Mouse (Mus musculus) CH12.LX (cell line): Measurements from ENCODE around the gene Frmd4a. TPM values are rescaled to one million over a fixed set of nuclear protein-coding genes. Genes with fewer than 3 reads are reported as not detected.

Source experiments
- DNase-seq: peaks from one replicate; pipeline ENCODE4 v3.0.0-alpha.2; 2013; ENCODE audit errors: extremely low read depth
- H3K27ac ChIP-seq: 2 replicates; pipeline ENCODE4 v1.5.1; 2012; ENCODE audit warnings: low read depth, mild to moderate bottlenecking, control low read depth, moderate library complexity; ENCODE audit not compliant: insufficient read depth
- H3K27me3 ChIP-seq: replicated peaks from 2 replicates; pipeline ENCODE3; 2012; ENCODE audit warnings: inconsistent platforms
- H3K36me3 ChIP-seq, 2 experiments: replicated peaks in 1 of 2; 2 replicates each; pipeline versions ENCODE3 to v1.6.1; 2012; ENCODE audit warnings: inconsistent platforms in 1 of 2, low read length in 1 of 2, mild to moderate bottlenecking in 1 of 2, mixed read lengths in 1 of 2, moderate library complexity in 1 of 2; ENCODE audit not compliant: control insufficient read depth in 1 of 2, insufficient read depth in 1 of 2
- H3K4me1 ChIP-seq, 2 experiments: 2 replicates each; pipeline ENCODE4 v1.6.1; 2012; ENCODE audit warnings: inconsistent platforms in 1 of 2, moderate library complexity in 1 of 2; ENCODE audit not compliant: insufficient read depth in 2 of 2, control insufficient read depth in 1 of 2
- H3K4me2 ChIP-seq: 2 replicates; pipeline ENCODE4 v1.6.1; 2012; ENCODE audit warnings: low read depth, mild to moderate bottlenecking, control low read depth; ENCODE audit not compliant: poor library complexity, insufficient read depth, severe bottlenecking
- H3K4me3 ChIP-seq, 3 experiments: fragments of 150-350 bp in 1 of 3; sonication (generic) in 1 of 3; replicated peaks in 1 of 3; 2 replicates each; pipeline versions ENCODE3 to v1.5.1; 2011 to 2012; ENCODE audit warnings: low read depth in 2 of 3, low read length in 2 of 3, mild to moderate bottlenecking in 2 of 3, moderate library complexity in 2 of 3, control low read depth in 1 of 3, improper control_type of control experiment in 1 of 3, inconsistent platforms in 1 of 3, mixed read lengths in 1 of 3; ENCODE audit not compliant: poor library complexity in 1 of 3
- H3K79me2 ChIP-seq: replicated peaks from 2 replicates; pipeline ENCODE4 v1.6.1; 2012; ENCODE audit warnings: mild to moderate bottlenecking, moderate library complexity; ENCODE audit not compliant: control insufficient read depth, poor library complexity, insufficient read depth, severe bottlenecking; ENCODE audit errors: extremely low read depth
- H3K9ac ChIP-seq: 2 replicates; pipeline ENCODE4 v1.6.1; 2012; ENCODE audit warnings: low read depth, mild to moderate bottlenecking, control low read depth, moderate library complexity; ENCODE audit not compliant: insufficient read depth
- H3K9me3 ChIP-seq: replicated peaks from 2 replicates; pipeline ENCODE3; 2012; ENCODE audit warnings: low read length, inconsistent platforms, mixed read lengths
- CHD1 ChIP-seq: IDR thresholded peaks from 2 replicates; pipeline ENCODE4 v1.6.1; 2012; ENCODE audit warnings: low read depth, low read length, improper control_type of control experiment, inconsistent platforms
- CTCF ChIP-seq, 2 experiments: IDR thresholded peaks in 1 of 2; conservative IDR thresholded peaks in 1 of 2; 2 replicates each; pipeline ENCODE4 v1.5.1; 2011 to 2012; ENCODE audit warnings: low read depth in 2 of 2, low read length in 2 of 2, improper control_type of control experiment in 1 of 2, inconsistent platforms in 1 of 2, mild to moderate bottlenecking in 1 of 2, moderate library complexity in 1 of 2
- E2F4 ChIP-seq: IDR thresholded peaks from 2 replicates; pipeline ENCODE4 v1.6.1; 2011; ENCODE audit warnings: low read depth, low read length, improper control_type of control experiment; ENCODE audit not compliant: insufficient replicate concordance
- ELF1 ChIP-seq: IDR thresholded peaks from 2 replicates; pipeline ENCODE4 v1.6.1; 2014; ENCODE audit warnings: low read depth, mild to moderate bottlenecking, inconsistent platforms, low read length, improper control_type of control experiment
- EP300 ChIP-seq: IDR thresholded peaks from 2 replicates; pipeline ENCODE4 v1.6.1; 2011; ENCODE audit warnings: low read length, improper control_type of control experiment
- JUN ChIP-seq: IDR thresholded peaks from 2 replicates; pipeline ENCODE4 v1.6.1; 2011; ENCODE audit warnings: low read depth, mild to moderate bottlenecking, low read length, improper control_type of control experiment, moderate library complexity; ENCODE audit not compliant: insufficient read depth
- JUND ChIP-seq: conservative IDR thresholded peaks from 2 replicates; pipeline ENCODE4 v1.6.1; 2011; ENCODE audit warnings: low read depth, low read length, improper control_type of control experiment
- MXI1 ChIP-seq: IDR thresholded peaks from 2 replicates; pipeline ENCODE4 v1.6.1; 2011; ENCODE audit warnings: mild to moderate bottlenecking, low read depth, low read length, improper control_type of control experiment
- MYC ChIP-seq: IDR thresholded peaks from 2 replicates; pipeline ENCODE4 v1.6.1; 2011; ENCODE audit warnings: low read depth, mild to moderate bottlenecking, improper control_type of control experiment, low read length
- POLR2AphosphoS2 ChIP-seq: IDR thresholded peaks from 2 replicates; pipeline ENCODE4 v1.6.1; 2011; ENCODE audit warnings: low read depth, low read length, improper control_type of control experiment
- RAD21 ChIP-seq: IDR thresholded peaks from 2 replicates; pipeline ENCODE4 v1.6.1; 2011; ENCODE audit warnings: low read depth, mild to moderate bottlenecking, low read length, improper control_type of control experiment, moderate library complexity
- RCOR1 ChIP-seq: conservative IDR thresholded peaks from 2 replicates; pipeline ENCODE4 v1.6.1; 2012; ENCODE audit warnings: low read depth, mild to moderate bottlenecking, inconsistent platforms, low read length, improper control_type of control experiment
- SIN3A ChIP-seq: IDR thresholded peaks from 2 replicates; pipeline ENCODE4 v1.6.1; 2012; ENCODE audit warnings: low read length, improper control_type of control experiment, inconsistent platforms
- TBP ChIP-seq: conservative IDR thresholded peaks from 2 replicates; pipeline ENCODE4 v1.6.1; 2011; ENCODE audit warnings: low read depth, low read length, improper control_type of control experiment
- ZC3H11A ChIP-seq: IDR thresholded peaks from 2 replicates; pipeline ENCODE4 v1.6.1; 2012; ENCODE audit warnings: low read depth, mild to moderate bottlenecking, inconsistent platforms, low read length, improper control_type of control experiment
- dilution Hi-C: fragments of 300-500 bp; cut with MboI; formaldehyde crosslinking; loops from 2 replicates; pipeline ENCODE4 v1.14.3; 2020; ENCODE audit warnings: low sequenced_read_pairs; ENCODE audit not compliant: extremely low pct_unique_long_range_greater_than_20kb, extremely low pct_ligation_motif_present
- in situ Hi-C: fragments of 300-500 bp; cut with MboI; formaldehyde crosslinking; loops from 3 replicates; pipeline ENCODE4 v1.14.3; 2019; ENCODE audit warnings: low sequenced_read_pairs, low pct_ligation_motif_present, low pct_unique_long_range_greater_than_20kb, mixed read lengths
- polyA plus RNA-seq: library from polyadenylated mRNA; unstranded; fragments of >175 nt; gene quantifications from 2 replicates; pipeline ENCODE4 v1.2.1, GENCODE M21; 2012; ENCODE audit warnings: low read depth; ENCODE audit not compliant: insufficient read length
- total RNA-seq, 2 experiments: library from RNA; depleted of rRNA; stranded (reverse); fragments of 300-350 nt in 1 of 2; fragments of >200 nt in 1 of 2; gene quantifications; 2 replicates each; pipeline ENCODE4 v1.2.3; 2012 to 2014

Frmd4a gene
- total and polyA plus RNA-seq, 3 experiments = 0.13 to 2.0 (median 0.32) TPM

DNA sequence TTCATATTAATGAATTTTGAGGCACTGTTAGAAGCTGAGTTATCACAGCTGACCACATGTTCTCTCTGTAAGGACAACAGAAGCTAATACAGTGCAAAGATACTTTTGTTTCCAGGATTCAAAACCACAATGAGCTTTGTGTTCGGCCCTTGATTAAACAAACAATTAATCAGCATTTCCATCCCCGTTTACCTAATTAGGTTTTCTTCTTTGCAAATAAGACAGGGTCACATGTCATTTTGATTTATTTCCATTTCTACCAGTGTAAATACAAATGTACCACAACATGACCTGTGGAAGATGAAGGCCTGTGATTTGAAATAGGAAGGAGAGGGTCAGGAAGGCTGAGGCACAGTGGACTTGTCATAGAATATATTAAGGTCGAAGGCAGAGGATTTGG is 214.8 kb downstream of the Frmd4a start:
- Histone ChIP-seq H3K9ac (no peak overlapping the region), H3K4me1 (no peaks in the 10 kb centered on the region), H3K4me3 (no peak overlapping the region), H3K79me2 (no peaks in the 10 kb centered on the region), H3K27ac (no peak overlapping the region), H3K4me2 (no peak overlapping the region), H3K36me3 (no peaks in the 10 kb centered on the region), H3K9me3 (no peaks in the 10 kb centered on the region), H3K27me3 (no peaks in the 10 kb centered on the region)
- DNase-seq = no peak
- dilution Hi-C loops = no loop called here
- TF ChIP-seq RAD21 = no peak
- TF ChIP-seq CTCF (conservative IDR thresholded peaks at IDR 0.05 in 1 of 2, IDR thresholded peaks at IDR 0.05 in 1 of 2; ENCODE audit: low read depth in 2 of 2, low read length in 2 of 2) = no peak
- no peak for TF ChIP-seq MYC
- no peak for TF ChIP-seq POLR2AphosphoS2
- TF ChIP-seq SIN3A = no peak
- TF ChIP-seq RCOR1 = no peak
- no peak for TF ChIP-seq JUND
- TF ChIP-seq ZC3H11A = no peak
- no peak for TF ChIP-seq ELF1
- no peak for TF ChIP-seq JUN
- no peak for TF ChIP-seq CHD1
- TF ChIP-seq EP300 = no peak
- no peak for TF ChIP-seq TBP
- in situ Hi-C loops = no loop called here

DNA sequence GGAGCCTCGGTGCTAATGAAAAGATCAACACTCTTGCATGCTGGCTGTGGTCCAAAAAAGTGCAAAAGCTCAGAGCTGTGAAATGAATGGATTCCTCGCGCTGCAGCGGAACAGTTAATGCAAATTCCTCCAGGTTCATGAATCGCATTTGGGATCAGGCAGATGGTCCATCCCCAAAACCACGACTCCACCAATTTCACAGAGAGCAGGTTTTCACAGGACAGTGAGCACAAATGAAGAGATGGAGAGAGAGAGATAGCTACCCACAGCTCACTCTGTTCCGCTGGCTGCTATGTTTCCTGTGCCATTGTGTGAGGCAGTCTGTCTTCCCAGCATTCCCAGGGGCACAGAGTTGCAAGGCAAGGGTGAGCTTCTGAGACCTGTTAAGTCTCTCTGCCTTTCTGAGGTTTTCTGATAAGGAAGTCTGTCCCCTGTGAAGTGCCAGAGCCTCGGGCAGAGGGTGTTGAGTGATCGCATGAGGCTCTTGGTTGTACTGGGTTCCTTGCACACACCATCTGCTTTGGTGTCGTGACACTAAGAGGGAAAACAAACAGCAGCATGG is 215.3 kb downstream of the Frmd4a start:
- Histone ChIP-seq H3K9ac (no peak overlapping the region), H3K4me1 (no peaks in the 10 kb centered on the region), H3K27ac (no peak overlapping the region), H3K4me3 (no peak overlapping the region), H3K9me3 (no peaks in the 10 kb centered on the region), H3K27me3 (no peaks in the 10 kb centered on the region), H3K4me2 (no peak overlapping the region), H3K36me3 (no peaks in the 10 kb centered on the region), H3K79me2 (no peaks in the 10 kb centered on the region)
- in situ Hi-C loops (no loop called here), dilution Hi-C loops (no loop called here)
- no peak for TF ChIP-seq ELF1
- TF ChIP-seq MXI1 = no peak
- TF ChIP-seq TBP = no peak
- TF ChIP-seq JUN = no peak
- no peak for TF ChIP-seq E2F4
- TF ChIP-seq RCOR1 = no peak
- no peak for DNase-seq
